Mouse (Mus musculus) telencephalon, adult 2 months (tissue): ENCODE measurements at regions not wholly inside any gene's neighbourhood (a gene's known extent, or its start where the extent isn't known, plus 50 kb on each side); places are given as distances from the start of the nearest gene placed in this dataset.

Experiments
- DNase-seq: peaks from one replicate; pipeline ENCODE4 v3.0.0-alpha.2; 2011; ENCODE audit warnings: low read depth, low spot score

DNA sequence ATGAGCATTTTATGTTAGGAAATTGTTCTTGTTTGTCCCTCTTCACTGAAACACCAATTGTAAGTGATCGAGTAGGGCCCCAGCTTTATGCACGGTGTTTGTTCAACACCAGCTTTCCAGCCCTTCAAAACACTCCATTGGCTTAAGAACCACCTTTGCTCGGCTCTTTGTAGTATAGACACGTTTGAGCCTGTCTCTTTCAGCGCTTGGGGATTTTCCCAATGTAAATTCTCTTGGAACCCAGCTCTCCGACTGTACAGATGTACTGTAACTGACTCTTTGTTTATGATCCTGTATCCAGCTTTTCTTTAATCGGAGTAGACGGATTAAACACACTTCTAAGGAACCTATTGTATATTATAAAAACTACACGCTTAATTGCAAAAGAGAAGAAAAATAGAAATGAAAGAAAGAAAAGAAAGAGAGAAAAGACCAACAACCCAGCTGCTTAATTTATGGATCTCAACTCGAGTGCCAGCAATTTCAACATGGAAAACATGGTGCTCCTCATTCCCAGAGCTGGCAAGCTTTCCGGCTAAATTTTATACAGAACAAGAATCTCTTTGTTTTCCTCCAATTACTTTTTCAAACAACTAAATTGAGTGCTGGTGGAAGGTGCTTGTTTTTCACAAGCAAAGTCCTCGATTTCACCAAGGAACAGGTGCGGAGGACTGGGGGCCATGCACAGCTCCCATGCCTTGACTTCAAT lies 430.4 kb downstream of the Adgrl2 start:
- no peak for DNase-seq

- DNase-seq: no peak
These were observed 431.7 kb downstream of the Adgrl2 start for GRCm38 (mm10) chr3:148558592-148559157.

GRCm38 (mm10) chr3:148555324-148555723 lies 435.0 kb downstream of the Adgrl2 start:
- no peak for DNase-seq

DNA sequence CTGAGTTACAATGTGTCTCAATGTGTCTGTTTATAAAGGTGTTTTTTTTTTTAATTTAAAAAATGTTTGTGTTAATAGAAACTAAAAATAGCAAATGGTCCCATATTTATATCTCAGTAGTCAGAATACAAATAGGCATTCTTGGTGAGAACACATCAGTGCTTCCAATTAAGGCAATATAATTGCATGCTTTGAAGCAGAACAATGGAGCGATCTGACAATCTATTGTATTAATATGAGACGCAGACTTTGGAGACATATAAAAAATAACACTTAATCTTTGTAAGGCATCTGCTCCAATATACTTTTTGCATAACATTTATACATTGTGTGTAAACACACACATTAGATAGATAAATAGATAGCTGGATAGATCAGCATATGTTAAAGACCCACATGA lies 439.6 kb downstream of the Adgrl2 start:
- DNase-seq: no peak

GRCm38 (mm10) chr3:148544929-148545328 lies 445.4 kb downstream of the Adgrl2 start:
- DNase-seq: no peak

DNA sequence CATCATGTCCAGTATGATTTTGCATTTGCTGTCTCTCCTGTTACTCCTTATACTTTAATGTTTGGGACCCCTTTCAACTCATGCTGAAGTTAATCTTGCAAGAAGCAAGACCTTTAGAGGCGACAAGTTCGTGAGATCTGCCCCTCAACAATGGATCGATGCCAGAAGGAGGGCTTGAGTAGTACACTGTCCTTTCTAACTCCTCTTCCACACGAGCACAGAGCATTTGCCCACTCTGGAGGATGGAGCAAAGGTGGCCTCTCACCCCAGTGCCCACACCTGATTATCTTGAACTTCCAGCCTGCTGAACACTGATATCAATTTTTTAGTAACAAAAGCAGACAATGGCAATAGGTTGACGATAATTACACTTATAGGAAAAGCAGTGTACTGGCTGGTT lies 448.1 kb downstream of the Adgrl2 start:
- DNase-seq: no peak

- DNase-seq: no peak
These were observed 452.6 kb downstream of the Adgrl2 start for GRCm38 (mm10) chr3:148537669-148538271.

GRCm38 (mm10) chr3:148529893-148530292 lies 460.5 kb downstream of the Adgrl2 start:
- DNase-seq: no peak

DNA sequence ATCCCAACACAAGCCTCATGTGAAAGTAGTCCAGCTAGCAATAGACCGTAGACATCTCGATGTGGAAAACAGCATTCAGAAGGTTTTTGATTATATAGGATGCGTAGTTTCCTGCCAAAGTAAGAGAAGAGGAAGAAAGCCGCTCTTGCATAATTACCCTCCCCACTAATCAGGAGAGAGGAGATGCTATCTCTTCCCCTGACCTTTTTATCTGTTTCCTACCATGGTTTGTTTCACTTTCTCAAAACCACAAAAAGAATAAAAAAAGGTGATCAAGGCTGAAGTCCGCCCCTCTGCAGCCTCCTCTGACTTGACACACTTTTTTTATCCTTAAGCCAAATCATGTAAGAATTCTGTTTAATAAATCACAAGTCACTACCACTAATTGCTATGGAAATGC lies 480.0 kb downstream of the Adgrl2 start:
- no peak for DNase-seq

GRCm38 (mm10) chr3:148504928-148505327 lies 485.4 kb downstream of the Adgrl2 start:
- DNase-seq: no peak

- DNase-seq: no peak
These were observed 486.9 kb downstream of the Adgrl2 start for GRCm38 (mm10) chr3:148503432-148503831.

DNA sequence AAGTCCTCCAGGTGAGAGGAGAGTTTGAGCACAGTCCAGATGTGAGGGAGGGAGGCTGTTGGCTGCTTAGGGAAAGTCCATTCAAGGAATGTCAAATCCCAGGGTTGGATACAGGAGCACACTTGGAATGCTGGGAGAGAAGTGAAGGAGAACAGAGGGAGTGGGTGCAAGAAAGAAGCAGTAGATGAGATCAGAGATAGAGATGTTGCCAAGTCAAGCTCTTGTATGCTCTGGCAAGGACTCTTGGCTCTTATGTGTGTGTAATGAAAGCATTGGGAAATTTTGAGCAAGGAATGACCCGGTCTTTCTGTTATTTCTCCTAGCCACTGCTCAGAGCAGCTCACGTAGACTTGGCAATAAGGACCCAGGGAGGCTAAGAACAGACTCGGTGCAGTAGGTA lies 488.6 kb downstream of the Adgrl2 start:
- no peak for DNase-seq

GRCm38 (mm10) chr3:148496672-148497071 lies 493.7 kb downstream of the Adgrl2 start:
- no peak for DNase-seq

DNA sequence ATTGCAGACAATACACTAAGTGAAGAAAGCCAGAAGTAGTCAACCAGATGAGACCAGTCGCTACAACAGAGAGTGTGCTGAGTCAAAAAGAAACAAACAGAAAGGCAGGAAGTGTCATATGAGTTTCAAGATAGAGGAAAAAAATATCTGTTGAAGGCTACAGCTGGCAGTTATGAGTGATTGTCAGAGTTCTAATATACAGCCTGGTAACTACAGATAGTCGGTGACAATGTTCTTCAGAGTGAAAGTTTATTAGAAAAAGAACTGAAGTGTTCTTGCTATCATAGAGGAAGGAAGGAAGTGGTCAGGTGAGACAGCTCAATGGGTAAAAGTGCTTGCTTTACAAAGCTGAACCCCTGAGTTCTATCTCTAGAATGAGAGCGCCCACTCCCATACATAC lies 499.1 kb downstream of the Adgrl2 start:
- no peak for DNase-seq

GRCm38 (mm10) chr3:148489201-148489600 lies 501.2 kb downstream of the Adgrl2 start:
- no peak for DNase-seq

GRCm38 (mm10) chr3:148487949-148488348 lies 502.4 kb downstream of the Adgrl2 start:
- DNase-seq: no peak

DNA sequence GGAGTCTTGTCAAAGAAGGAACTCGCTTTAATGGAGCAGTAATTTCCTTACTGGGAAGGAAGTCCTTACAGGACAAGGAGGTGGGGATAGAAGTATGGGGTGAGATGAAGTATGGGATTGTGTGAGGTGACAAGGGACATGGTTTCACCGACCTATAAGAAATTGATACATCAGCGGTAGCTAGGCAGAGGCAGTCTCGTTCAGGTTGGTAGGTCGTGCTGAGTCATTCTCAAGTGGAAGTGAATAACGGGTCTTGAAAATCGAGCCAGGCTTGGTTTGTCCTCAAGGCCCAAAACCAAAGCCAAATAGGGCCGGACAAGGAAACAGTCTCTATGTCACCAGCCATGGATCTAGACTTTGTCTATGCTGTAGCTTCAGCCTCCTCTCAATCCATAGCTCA lies 514.5 kb downstream of the Adgrl2 start:
- no peak for DNase-seq

GRCm38 (mm10) chr3:148472943-148473444 lies 517.4 kb downstream of the Adgrl2 start:
- DNase-seq: no peak

GRCm38 (mm10) chr3:148465456-148465855 lies 524.9 kb downstream of the Adgrl2 start:
- no peak for DNase-seq

DNA sequence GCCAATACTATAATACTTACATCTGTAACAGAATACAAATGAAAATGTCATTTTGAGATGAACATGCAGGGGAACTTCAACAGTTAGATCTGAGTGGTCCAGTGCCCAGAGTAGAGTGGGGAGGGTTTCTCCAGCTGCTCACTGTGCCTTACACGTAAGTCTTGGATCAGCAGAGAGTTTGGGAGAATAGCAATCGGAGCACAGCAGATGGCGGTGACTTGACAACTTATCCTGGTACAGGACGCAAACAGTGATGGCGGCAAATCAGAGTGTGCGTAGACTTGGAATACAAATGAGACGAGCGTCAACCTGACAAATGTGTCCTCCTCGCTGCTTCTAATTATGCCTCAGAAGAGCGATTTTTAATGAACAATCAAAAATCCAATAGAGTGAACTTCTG lies 527.6 kb downstream of the Adgrl2 start:
- DNase-seq: peak; percentile 9

GRCm38 (mm10) chr3:148448888-148449287 lies 541.5 kb downstream of the Adgrl2 start:
- no peak for DNase-seq

DNA sequence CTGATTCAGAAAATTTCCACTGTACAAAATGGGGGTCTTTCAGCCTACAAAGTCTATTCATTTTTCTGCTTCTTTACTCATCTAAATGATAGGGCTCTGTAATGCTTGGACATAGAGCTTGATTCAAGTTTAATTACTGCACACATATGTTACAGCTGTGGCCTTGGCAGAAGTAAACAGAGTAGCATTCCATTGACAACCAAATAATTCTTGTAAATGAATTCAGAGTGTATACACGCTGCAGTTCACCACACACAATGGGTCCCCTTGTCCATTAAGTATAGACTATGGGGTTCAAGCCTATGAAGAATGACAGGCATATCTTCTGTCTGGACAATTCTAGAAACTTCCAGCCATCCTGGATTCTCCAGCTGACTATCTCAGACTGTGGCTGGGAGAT lies 541.9 kb downstream of the Adgrl2 start:
- DNase-seq: no peak

DNA sequence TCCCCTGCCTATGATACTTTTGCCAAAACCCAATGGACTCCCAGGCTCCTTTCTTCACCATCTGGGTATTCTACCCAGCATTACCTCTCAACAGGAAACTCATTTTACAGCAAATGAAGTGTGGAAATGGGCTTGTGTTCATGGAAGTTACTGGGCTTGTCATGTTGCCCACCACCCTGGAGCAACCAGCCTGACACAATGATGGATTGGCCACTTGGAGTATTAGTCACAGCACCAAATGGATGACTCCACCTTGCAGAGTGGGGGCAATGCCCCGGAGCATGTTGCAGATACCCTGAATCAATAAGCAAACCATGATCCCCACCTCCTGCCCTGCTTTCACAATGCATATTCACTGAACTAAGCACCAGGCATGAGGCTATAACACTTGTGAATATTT lies 543.5 kb downstream of the Adgrl2 start:
- DNase-seq: no peak
